Mouse (Mus musculus) neural tube, embryonic 13.5 days (tissue): ENCODE results near the gene Cd40lg. TPM values are rescaled to one million over a fixed set of nuclear protein-coding genes. Genes with fewer than 3 reads are reported as not detected.

Experiments used
- polyA plus RNA-seq: library from polyadenylated mRNA; unstranded; fragments of >200 nt; fragmentation: Nextera tagmentation; extraction: Ambion mirVana; gene quantifications from 2 replicates; pipeline ENCODE4 v1.2.1, GENCODE M21; 2015

Gene Cd40lg
- polyA plus RNA-seq, 1 experiment from 2014 or later: not detected

Other genes starting within 250 kb of the Cd40lg start
- not detected in 2 replicates for gene Brs3, start 169.1 kb upstream of the Cd40lg start, polyA plus RNA-seq
- gene Htatsf1, start 158.6 kb upstream of the Cd40lg start, polyA plus RNA-seq: 80.2 and 84.8 TPM in 2 replicates
- gene Vgll1, start 124.0 kb upstream of the Cd40lg start, polyA plus RNA-seq: not detected in 2 replicates
- 7.3 and 8.9 TPM in 2 replicates for gene Arhgef6, start 126.6 kb downstream of the Cd40lg start, polyA plus RNA-seq
- 197 and 212 TPM in 2 replicates for gene Rbmx, start 180.9 kb downstream of the Cd40lg start, polyA plus RNA-seq
- not detected in 2 replicates for gene Gm364, start 197.0 kb downstream of the Cd40lg start, polyA plus RNA-seq